Mouse (Mus musculus) mesoderm, embryonic 11.5 days (tissue): ENCODE measurements at regions not wholly inside any gene's neighbourhood (a gene's known extent, or its start where the extent isn't known, plus 50 kb on each side); places are given as distances from the start of the nearest gene placed in this dataset.

Experiments
- DNase-seq: peaks from one replicate; pipeline ENCODE4 v3.0.0-alpha.2; 2012; ENCODE audit warnings: low read depth, low spot score

DNA sequence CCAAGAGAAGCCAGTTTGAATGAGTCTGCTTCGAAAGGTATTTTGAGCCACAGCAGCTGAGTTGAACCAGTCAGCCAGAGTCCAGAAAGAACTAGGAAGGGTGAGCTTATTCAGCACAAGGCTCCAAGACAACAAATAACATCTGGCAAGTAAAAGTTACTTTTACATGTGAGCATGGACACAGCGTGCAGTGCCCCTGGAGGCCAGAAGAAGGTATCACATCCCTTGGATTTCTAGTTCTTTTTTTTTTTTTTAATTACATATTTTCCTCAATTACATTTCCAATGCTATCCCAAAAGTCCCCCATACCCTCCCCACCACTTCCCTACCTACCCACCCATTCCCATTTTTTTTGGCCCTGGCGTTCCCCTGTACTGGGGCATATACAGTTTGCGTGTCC lies 367.4 kb downstream of the Gm9008 start:
- peak; percentile 3 for DNase-seq

DNA sequence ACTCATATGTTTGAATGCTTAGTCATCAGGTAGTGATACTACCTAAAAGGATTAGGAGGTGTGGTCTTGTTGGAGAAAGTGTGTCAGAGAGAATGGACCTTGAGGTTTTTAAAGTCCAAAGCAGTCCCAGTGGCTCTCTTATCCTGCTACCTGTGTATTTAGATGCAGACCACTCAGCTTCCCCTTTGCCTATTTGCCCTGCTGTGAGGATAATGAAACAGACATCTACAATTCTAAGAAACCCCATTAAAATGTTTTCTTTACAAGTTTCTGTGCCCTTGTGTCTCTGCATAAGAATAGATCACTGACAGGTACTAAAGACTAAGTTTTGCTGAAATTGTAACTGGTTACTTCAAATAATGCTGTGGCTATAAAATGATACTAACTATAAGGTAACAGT lies 381.8 kb downstream of the Gm9008 start:
- no peak for DNase-seq

DNA sequence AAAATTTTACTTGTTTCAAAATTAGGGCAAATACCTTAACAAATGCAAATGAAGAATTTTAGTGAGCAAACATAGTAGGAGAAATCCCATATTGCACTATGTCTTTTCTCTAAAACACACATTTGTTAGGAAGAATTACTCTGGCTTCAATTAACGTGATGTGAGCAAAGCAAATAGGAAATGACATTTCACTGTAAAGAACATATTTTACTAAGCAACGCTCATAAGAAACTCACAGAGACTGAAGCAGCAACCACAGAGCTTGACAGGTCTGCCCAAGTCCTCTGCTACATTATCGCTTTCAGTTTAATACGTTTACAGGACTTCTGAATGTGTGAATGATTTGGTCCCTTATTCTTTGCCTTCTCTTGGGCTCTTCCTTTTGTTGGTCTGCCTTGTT lies 383.2 kb downstream of the Gm9008 start:
- DNase-seq: no peak

DNA sequence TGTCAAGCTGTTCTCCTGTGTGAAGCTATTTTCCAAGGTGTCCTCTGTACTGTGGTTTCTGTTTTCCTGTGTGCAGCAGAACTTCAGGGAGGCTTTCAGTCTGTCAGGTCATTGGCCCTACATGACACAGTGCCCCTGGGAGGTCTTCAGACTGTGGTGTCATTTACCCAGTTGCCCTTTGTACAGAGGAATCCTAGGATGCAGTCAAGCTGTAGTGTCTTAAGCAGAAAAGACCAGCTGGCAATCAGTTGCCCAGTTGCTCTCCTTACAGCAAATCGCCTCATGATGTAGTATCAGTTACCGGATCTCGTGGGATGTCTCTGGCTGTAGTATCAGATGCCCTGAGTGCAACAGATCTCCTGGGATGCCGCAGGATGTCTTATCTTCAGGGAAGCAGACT lies 432.2 kb downstream of the Gm9008 start:
- DNase-seq: no peak

DNA sequence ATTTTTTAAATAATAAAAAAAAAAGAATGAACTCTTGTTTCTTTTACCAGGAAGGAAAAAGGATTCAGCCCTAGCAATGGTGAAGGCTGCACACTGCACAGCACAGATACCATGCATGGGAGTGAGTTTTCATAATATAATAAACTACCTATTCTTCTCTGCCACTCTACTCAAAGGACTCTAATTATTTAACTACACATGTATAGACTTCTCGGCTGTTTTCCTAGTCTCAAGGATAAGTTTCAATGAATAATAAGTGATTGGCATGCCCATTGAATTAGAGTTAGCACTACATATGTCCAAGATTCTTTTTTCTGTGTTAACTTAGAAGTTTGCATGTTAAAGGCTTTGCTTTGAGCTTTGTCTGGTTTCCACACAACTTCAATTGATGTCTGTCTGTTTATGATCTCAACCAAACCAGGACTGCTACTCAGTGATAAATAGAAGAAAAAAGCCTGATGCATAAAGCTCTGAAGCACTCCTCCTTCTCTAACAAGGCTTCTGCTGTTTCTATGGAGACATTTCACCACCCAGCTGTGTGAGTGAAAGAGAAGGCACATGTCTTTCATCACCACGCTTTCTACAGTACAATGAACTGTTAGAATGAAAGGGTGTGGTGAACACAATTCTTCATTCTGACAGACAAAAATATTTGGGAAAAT lies 444.8 kb downstream of the Gm9008 start:
- peak; percentile 10 for DNase-seq

DNA sequence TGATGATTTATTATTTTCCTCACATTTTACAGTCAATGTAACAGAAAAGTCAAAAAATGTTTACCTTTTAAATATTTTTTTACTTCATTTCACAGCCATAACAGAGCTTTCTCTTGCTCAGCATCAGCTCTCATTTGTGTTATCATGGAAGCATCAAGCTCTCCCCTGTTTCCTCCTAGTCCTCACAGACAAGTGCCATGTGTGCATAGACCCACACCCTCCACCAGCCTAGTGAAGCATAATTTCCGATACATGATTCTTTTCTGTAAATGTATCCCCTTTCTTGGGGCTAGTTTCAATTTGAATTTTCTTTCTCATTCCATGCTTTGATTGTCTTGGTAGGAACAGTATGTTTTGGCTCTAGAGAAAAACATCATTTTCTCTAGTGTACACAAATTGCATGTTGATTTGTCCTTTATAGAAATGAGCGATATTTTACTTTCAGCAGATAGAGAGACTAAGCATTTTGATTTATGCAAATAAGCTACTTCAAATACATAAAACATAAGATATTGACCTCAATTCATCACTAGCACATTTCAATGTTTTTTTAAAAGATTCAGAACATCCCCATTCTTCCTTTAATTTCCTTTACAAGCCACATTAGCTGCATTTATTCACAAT lies 489.7 kb downstream of the Gm9008 start:
- no peak for DNase-seq
